Mouse (Mus musculus) liver, adult 2 months (tissue): ENCODE measurements around the gene A730071L15Rik.

Source experiments
- CTCF ChIP-seq: fragments of 200-500 bp; IDR thresholded peaks from 2 replicates; pipeline ENCODE4 v1.5.1; 2011; ENCODE audit warnings: low read depth, low read length, control low read depth
- POLR2A ChIP-seq: fragments of 200-500 bp; IDR thresholded peaks from 2 replicates; pipeline ENCODE4 v1.6.1; 2011; ENCODE audit warnings: low read length, control low read depth; ENCODE audit not compliant: insufficient read depth; ENCODE audit errors: extremely low read depth

- TF ChIP-seq POLR2A, result no peak
- TF ChIP-seq CTCF, result no peak
Measured at GRCm38 (mm10) chr11:6224541-6225229, 24.9 kb downstream of the A730071L15Rik start.
